Mouse (Mus musculus): ENCODE measurements around the gene Ifrd2. TPM values are rescaled to one million over a fixed set of nuclear protein-coding genes. Genes with fewer than 3 reads are reported as not detected.
"Not testable (repeated sequence)": the region's sequence is repeated elsewhere in the genome, so short reads cannot be mapped to it uniquely, and the experiment has no call there.

Ifrd2 gene
- total and polyA plus RNA-seq, 2 experiments, result 21.5 to 54.6 TPM

DNA sequence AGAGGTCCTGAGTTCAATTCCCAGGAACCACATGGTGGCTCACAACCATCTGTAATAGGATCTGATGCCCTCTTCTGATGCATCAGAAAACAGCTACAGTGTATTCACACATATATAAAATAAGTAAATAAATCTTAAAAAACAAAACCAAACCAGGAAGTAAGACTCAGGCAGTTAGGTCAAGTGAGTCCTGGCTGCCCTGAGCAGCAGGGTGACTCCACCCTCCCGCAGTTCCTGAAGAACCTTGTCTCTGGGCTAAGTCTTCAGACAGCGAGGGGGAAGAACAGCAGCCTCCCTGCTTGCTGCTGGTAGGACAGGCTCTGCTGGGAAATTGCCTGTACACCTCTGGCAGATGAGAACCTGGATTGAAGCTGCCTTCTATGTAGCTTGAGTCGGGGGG is 31.1 kb upstream of the Ifrd2 start:
- WGBS, result 66% methylated on average over 3 of the region's 3 CpGs

DNA sequence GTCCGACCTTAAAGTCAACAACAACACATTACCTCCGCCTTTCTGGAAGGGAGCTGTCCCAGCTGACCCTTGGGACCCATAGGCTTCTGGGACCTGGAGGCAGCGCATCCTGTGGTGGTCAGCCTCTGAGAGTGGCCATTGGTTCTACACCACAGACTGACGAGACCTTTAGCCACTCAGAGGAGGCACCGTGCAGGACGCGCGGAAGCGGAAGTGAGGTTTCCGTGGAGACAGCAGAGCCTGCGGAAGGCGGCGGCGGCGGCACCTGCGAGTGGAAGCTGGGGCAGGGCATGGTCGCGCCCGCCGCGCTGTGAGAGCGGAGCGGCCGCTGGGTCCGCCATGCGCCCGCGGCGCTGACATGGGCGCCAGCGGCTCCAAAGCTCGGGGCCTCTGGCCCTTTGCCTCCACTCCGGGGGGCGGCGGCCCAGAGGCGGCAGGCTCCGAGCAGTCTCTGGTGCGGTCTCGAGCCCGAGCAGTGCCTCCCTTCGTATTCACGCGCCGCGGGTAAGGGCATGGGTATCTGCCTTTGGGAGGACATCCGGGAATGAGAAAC is 24.3 kb upstream of the Ifrd2 start, which contains the start of gene Tusc2:
Gene Tusc2 (plus strand): TSS at position 227 of the 553 bp plus-strand sequence.
- peak within 1 kb of the TSS; percentile 79 for H3K4me3 ChIP-seq (ENCODE audit: insufficient read depth, low read depth, low read length)
- no peaks in the 10 kb centered on the region for H3K27me3 ChIP-seq (ENCODE audit: control insufficient read depth, insufficient read depth, low read length)
- peak within 1 kb of the TSS; percentile 89 for H3K9ac ChIP-seq (ENCODE audit: low read depth, low read length)
- under 1% methylated on average over 46 of the region's 46 CpGs for WGBS
- peaks cover 9% of the 10 kb centered on the region; the same call in 1 of the 2 replicates for H3K79me2 ChIP-seq (ENCODE audit: control insufficient read depth, insufficient read depth, low read length)
- TF ChIP-seq POLR2A (IDR thresholded peaks at IDR 0.05; ENCODE audit: extremely low read depth, insufficient read depth, low read length) (peak; percentile 53; the same call in 1 of the 2 replicates), CTCF (IDR thresholded peaks at IDR 0.05; ENCODE audit: low read depth, low read length) (no peak)
- peak; percentile 97 for DNase-seq (ENCODE audit: extremely low read depth, low read depth, low spot score)
- H3K4me1 ChIP-seq (ENCODE audit: control insufficient read depth, insufficient read depth, low read length), result peaks cover 21% of the 10 kb centered on the region
- H3K27ac ChIP-seq (replicated peaks; ENCODE audit: insufficient read depth, low read depth, low read length), result peak within 1 kb of the TSS; percentile 80
- peaks cover 27% of the 10 kb centered on the region for H3K36me3 ChIP-seq (ENCODE audit: control insufficient read depth, insufficient read depth, low read length)

More for the DNA sequence above, 31.1 kb upstream of the Ifrd2 start:
- peaks cover 14% of the 10 kb centered on the region for H3K4me1 ChIP-seq (ENCODE audit: control insufficient read depth, insufficient read depth, low read length)
- peaks cover 32% of the 10 kb centered on the region for H3K36me3 ChIP-seq (ENCODE audit: control insufficient read depth, insufficient read depth, low read length)
- no peak overlapping the region for H3K9ac ChIP-seq (ENCODE audit: low read depth, low read length)
- no peak for DNase-seq (ENCODE audit: extremely low read depth, low read depth, low spot score)
- no peaks in the 10 kb centered on the region; the same call in 1 of the 2 replicates for H3K79me2 ChIP-seq (ENCODE audit: control insufficient read depth, insufficient read depth, low read length)
- no peak overlapping the region for H3K4me3 ChIP-seq (ENCODE audit: insufficient read depth, low read depth, low read length)
- no peak overlapping the region for H3K27ac ChIP-seq (replicated peaks; ENCODE audit: insufficient read depth, low read depth, low read length)
- TF ChIP-seq CTCF (IDR thresholded peaks at IDR 0.05; ENCODE audit: low read depth, low read length) (no peak), POLR2A (IDR thresholded peaks at IDR 0.05; ENCODE audit: extremely low read depth, insufficient read depth, low read length) (no peak)
- H3K27me3 ChIP-seq (ENCODE audit: control insufficient read depth, insufficient read depth, low read length), result no peaks in the 10 kb centered on the region

DNA sequence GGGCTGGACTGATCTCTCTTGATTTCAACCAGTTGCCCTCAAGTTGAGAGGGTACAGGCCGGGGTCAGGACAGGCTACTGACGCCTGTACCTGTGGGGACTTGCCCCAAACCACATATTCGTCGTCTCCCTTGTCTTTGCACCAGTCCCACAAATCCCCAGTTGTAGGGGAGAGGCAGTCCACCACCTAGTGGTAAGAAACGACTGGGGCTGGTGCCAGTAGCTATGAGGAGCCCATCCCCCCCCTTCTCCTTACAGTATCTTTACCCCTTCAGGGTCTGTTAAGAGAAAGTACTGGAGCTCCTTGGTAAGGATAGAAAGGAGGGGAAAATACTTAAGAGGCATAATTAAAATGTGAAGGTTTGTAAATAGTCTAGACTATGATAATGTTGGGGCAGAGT is 21.9 kb upstream of the Ifrd2 start:
- H3K27me3 ChIP-seq (ENCODE audit: control insufficient read depth, insufficient read depth, low read length); DNase-seq (ENCODE audit: extremely low read depth, low read depth, low spot score); H3K9ac ChIP-seq (ENCODE audit: low read depth, low read length); H3K4me3 ChIP-seq (ENCODE audit: insufficient read depth, low read depth, low read length): not testable (repeated sequence)
- peaks cover 11% of the 10 kb centered on the region for H3K36me3 ChIP-seq (ENCODE audit: control insufficient read depth, insufficient read depth, low read length)
- peaks cover 29% of the 10 kb centered on the region for H3K4me1 ChIP-seq (ENCODE audit: control insufficient read depth, insufficient read depth, low read length)
- peaks cover 24% of the 10 kb centered on the region; the same call in 1 of the 2 replicates for H3K79me2 ChIP-seq (ENCODE audit: control insufficient read depth, insufficient read depth, low read length)
- H3K27ac ChIP-seq (replicated peaks; ENCODE audit: insufficient read depth, low read depth, low read length), result peak overlapping the region; percentile 12
- 59% methylated on average over 5 of the region's 5 CpGs for whole genome bisulfite sequencing

DNA sequence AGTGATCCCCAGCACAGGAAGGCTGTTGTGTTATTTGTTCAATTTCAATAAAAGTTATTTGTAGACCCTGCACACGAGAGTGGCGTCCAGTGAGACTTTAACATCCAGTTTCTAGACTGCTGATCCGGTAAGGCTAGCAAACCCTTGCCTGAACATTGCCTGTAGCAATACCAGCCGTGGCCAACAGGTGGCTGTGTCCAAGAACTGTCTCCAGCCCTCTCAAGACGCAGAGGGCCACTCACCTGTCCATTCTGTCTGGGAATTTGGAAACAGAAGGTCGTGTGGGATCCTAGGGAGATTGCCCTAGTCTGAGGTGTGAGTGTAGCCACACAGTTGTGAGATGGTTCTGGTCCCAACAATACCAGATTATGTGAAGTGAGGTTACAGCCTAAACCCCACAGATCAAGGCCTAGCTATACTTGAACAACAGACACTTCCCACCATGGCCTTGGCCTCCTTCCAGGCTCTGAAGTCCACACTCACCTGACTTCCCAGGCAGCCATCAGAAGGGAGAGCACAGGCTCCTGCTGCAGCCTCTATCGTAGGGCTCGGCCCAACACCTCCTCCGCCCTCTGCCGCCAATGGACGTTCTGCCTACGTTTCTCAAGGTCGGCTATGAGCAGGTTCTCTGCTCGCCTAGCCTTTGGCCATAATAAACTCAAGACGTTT is 21.3 kb upstream of the Ifrd2 start:
- Histone ChIP-seq H3K4me3 (ENCODE audit: insufficient read depth, low read depth, low read length) (peak overlapping the region; percentile 28), H3K27ac (replicated peaks; ENCODE audit: insufficient read depth, low read depth, low read length) (peak overlapping the region; percentile 94), H3K9ac (ENCODE audit: low read depth, low read length) (peak overlapping the region; percentile 21), H3K4me1 (ENCODE audit: control insufficient read depth, insufficient read depth, low read length) (peaks cover 35% of the 10 kb centered on the region), H3K79me2 (ENCODE audit: control insufficient read depth, insufficient read depth, low read length) (peaks cover 29% of the 10 kb centered on the region; the same call in 1 of the 2 replicates), H3K36me3 (ENCODE audit: control insufficient read depth, insufficient read depth, low read length) (peaks cover 7% of the 10 kb centered on the region), H3K27me3 (ENCODE audit: control insufficient read depth, insufficient read depth, low read length) (no peaks in the 10 kb centered on the region)
- whole genome bisulfite sequencing, result 18% methylated on average over 15 of the region's 15 CpGs
- 0 out of 2 replicates have a peak, but pooled peaks have one; percentile 26 for TF ChIP-seq POLR2A (IDR thresholded peaks at IDR 0.05; ENCODE audit: extremely low read depth, insufficient read depth, low read length)
- TF ChIP-seq CTCF (IDR thresholded peaks at IDR 0.05; ENCODE audit: low read depth, low read length), result peak; percentile 92
- DNase-seq (ENCODE audit: extremely low read depth, low read depth, low spot score), result peak; percentile 79

DNA sequence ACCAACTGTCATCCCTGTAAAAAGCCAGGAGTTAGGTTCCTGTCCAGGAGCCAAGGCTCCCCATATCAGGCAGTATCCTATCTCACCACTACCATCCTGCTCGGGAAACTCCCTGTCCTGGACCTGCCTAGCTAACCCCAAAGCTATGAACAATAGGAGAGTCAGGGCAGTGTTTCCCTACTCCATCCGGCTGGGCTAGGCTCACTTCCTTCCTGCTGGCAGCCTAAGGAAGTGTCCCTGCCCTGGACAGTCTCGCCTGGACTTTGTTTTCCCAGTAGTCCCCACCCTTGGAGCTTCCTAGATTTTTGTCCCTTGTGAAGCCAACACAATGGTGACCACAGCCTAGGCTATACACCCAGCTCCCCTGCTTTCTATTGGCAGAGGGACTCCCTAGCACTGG is 20.6 kb upstream of the Ifrd2 start:
- Histone ChIP-seq H3K9ac (ENCODE audit: low read depth, low read length) (peak overlapping the region; percentile 82; the same call in 1 of the 2 replicates), H3K4me3 (ENCODE audit: insufficient read depth, low read depth, low read length) (no peak overlapping the region), H3K79me2 (ENCODE audit: control insufficient read depth, insufficient read depth, low read length) (peaks cover 29% of the 10 kb centered on the region; the same call in 1 of the 2 replicates), H3K27me3 (ENCODE audit: control insufficient read depth, insufficient read depth, low read length) (no peaks in the 10 kb centered on the region), H3K4me1 (ENCODE audit: control insufficient read depth, insufficient read depth, low read length) (peaks cover 41% of the 10 kb centered on the region), H3K36me3 (ENCODE audit: control insufficient read depth, insufficient read depth, low read length) (peaks cover 2% of the 10 kb centered on the region), H3K27ac (replicated peaks; ENCODE audit: insufficient read depth, low read depth, low read length) (peak overlapping the region; percentile 94)
- DNase-seq (ENCODE audit: extremely low read depth, low read depth, low spot score), result peak; percentile 62
- WGBS, result 7% methylated on average over 3 of the region's 3 CpGs
- TF ChIP-seq POLR2A (IDR thresholded peaks at IDR 0.05; ENCODE audit: extremely low read depth, insufficient read depth, low read length) (no peak), CTCF (IDR thresholded peaks at IDR 0.05; ENCODE audit: low read depth, low read length) (0 out of 2 replicates have a peak, but pooled peaks have one; percentile 30)

All from liver, adult 2 months (tissue).